ENCODE assay signal across 8 mouse cellular contexts in the genomic region with DNA sequence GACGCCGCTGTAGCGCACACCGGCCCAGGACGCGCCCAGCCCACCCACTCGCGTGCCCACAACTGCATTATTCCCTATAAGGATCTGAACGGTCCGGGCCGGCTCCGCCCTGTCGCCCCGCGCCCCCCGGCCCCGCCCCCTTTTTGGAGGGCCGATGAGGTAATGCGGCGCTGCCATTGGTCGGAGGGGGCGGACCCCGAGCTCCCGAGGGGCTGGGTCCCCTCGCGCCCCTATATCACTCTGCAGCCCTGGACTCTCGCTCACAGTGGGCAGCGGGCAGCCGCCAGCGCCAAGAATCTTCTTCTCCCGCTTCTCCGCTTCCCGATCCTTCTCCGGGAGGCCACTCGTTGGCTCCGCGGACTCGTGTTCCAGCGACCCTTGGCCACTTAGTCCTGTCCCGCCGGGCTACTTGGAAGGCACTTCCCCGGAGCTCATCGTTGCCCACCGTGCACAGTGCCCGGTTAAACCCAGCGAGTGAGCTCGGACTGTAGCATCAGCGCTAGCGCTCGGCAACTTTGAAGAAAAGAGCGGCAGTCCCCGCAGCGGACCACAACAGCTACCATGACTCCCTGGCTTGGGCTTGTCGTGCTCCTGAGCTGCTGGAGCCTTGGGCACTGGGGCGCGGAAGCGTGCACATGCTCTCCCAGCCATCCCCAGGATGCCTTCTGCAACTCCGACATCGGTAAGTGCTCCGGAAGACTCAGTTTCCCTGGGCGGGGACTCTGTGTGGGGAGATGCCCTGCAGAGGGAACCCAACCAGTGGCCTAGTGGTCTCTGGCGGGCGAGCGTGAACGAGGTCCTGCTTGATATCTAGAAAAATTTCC. TPM values are rescaled to one million over a fixed set of nuclear protein-coding genes. Genes with fewer than 3 reads are reported as not detected.
A peak's percentile ranks its signal among the peaks of the same experiment; 100 is the strongest.
DNase-seq lines count a peak whose midpoint lies in the region; ATAC-seq and TF ChIP-seq lines count a peak whose summit lies in the region.

A gene (plus strand): TSS at position 80 of the 824 bp plus-strand sequence.

- peak; percentile 87 to 88 for DNase-seq in heart, adult 2 months
- peak; percentile 93 for DNase-seq in kidney, adult 18-20 months
- peak; percentile 87 for DNase-seq in limb, embryonic 11.5 days (ENCODE audit: low spot score)
- peak; percentile 69 for DNase-seq in stomach, postnatal 0 days (ENCODE audit: low spot score)

- TF ChIP-seq EP300 in heart, adult 2 months (IDR thresholded peaks at IDR 0.05; ENCODE audit: insufficient read depth, low read depth, low read length): 0 out of 2 replicates have a peak, but pooled peaks have one; percentile 10
- no peak for TF ChIP-seq EP300 in stomach, postnatal 0 days (optimal IDR thresholded peaks at IDR 0.05)

- no peak for TF ChIP-seq CTCF in heart, adult 2 months (IDR thresholded peaks at IDR 0.05)
- peak; percentile 4; the same call in 1 of the 2 replicates for TF ChIP-seq CTCF in stomach, postnatal 0 days (IDR thresholded peaks at IDR 0.05; ENCODE audit: low read depth)

- H3K27me3 ChIP-seq in erythroblast, embryonic 14.5 days (ENCODE audit: control insufficient read depth): peaks cover 55% of the 10 kb centered on the region
- H3K27me3 ChIP-seq in embryonic facial prominence, embryonic 13.5 days: no peaks in the 10 kb centered on the region
- no peaks in the 10 kb centered on the region for H3K27me3 ChIP-seq in heart, adult 2 months (ENCODE audit: control insufficient read depth, insufficient read depth, low read length)
- no peaks in the 10 kb centered on the region for H3K27me3 ChIP-seq in limb, embryonic 11.5 days (ENCODE audit: control insufficient read depth, insufficient read depth, low read length)
- H3K27me3 ChIP-seq in midbrain, embryonic 13.5 days: peaks cover 36% of the 10 kb centered on the region
- no peaks in the 10 kb centered on the region for H3K27me3 ChIP-seq in stomach, postnatal 0 days (ENCODE audit: control insufficient read depth, insufficient read depth, low read length)

- H3K36me3 ChIP-seq in erythroblast, embryonic 14.5 days (ENCODE audit: control insufficient read depth): no peaks in the 10 kb centered on the region
- H3K36me3 ChIP-seq in embryonic facial prominence, embryonic 13.5 days: no peaks in the 10 kb centered on the region
- H3K36me3 ChIP-seq in heart, adult 2 months (ENCODE audit: control insufficient read depth, insufficient read depth, low read length): peaks cover 8% of the 10 kb centered on the region
- no peaks in the 10 kb centered on the region; the same call in 1 of the 2 replicates for H3K36me3 ChIP-seq in limb, embryonic 11.5 days (ENCODE audit: control insufficient read depth, insufficient read depth, low read length)
- H3K36me3 ChIP-seq in midbrain, embryonic 13.5 days: no peaks in the 10 kb centered on the region
- H3K36me3 ChIP-seq in stomach, postnatal 0 days (ENCODE audit: control insufficient read depth, insufficient read depth, low read length): no peaks in the 10 kb centered on the region

- peak within 1 kb of the TSS; percentile 85 for H3K9ac ChIP-seq in embryonic facial prominence, embryonic 13.5 days
- peak within 1 kb of the TSS; percentile 98 for H3K9ac ChIP-seq in heart, adult 2 months (ENCODE audit: low read depth, low read length)
- peak within 1 kb of the TSS; percentile 81 for H3K9ac ChIP-seq in limb, embryonic 11.5 days (ENCODE audit: low read length)
- peak within 1 kb of the TSS; percentile 68 for H3K9ac ChIP-seq in midbrain, embryonic 13.5 days (replicated peaks)
- peak within 1 kb of the TSS; percentile 81 for H3K9ac ChIP-seq in stomach, postnatal 0 days (ENCODE audit: low read length)

- peak within 1 kb of the TSS; percentile 18 for H3K4me3 ChIP-seq in erythroblast, embryonic 14.5 days (replicated peaks)
- peak within 1 kb of the TSS; percentile 71 for H3K4me3 ChIP-seq in embryonic facial prominence, embryonic 13.5 days
- H3K4me3 ChIP-seq in heart, adult 2 months: peak within 1 kb of the TSS; percentile 88
- H3K4me3 ChIP-seq in limb, embryonic 11.5 days (ENCODE audit: low read depth, low read length): peak within 1 kb of the TSS; percentile 73
- H3K4me3 ChIP-seq in midbrain, embryonic 13.5 days (replicated peaks): peak within 1 kb of the TSS; percentile 48
- peak within 1 kb of the TSS; percentile 73 for H3K4me3 ChIP-seq in stomach, postnatal 0 days (ENCODE audit: low read depth, low read length)

- peak within 1 kb of the TSS; percentile 91 for H3K4me2 ChIP-seq in embryonic facial prominence, embryonic 13.5 days
- H3K4me2 ChIP-seq in limb, embryonic 11.5 days (ENCODE audit: low read depth, severe bottlenecking): peak within 1 kb of the TSS; percentile 89
- H3K4me2 ChIP-seq in midbrain, embryonic 13.5 days (replicated peaks): peak within 1 kb of the TSS; percentile 98
- H3K4me2 ChIP-seq in stomach, postnatal 0 days (replicated peaks; ENCODE audit: low read depth): peak within 1 kb of the TSS; percentile 88

- H3K9me3 ChIP-seq in erythroblast, embryonic 14.5 days (ENCODE audit: control insufficient read depth, low read length): peaks cover 2% of the 10 kb centered on the region; the same call in 1 of the 2 replicates
- H3K9me3 ChIP-seq in embryonic facial prominence, embryonic 13.5 days: no peaks in the 10 kb centered on the region
- no peaks in the 10 kb centered on the region for H3K9me3 ChIP-seq in limb, embryonic 11.5 days (ENCODE audit: control insufficient read depth, low read length)
- no peaks in the 10 kb centered on the region for H3K9me3 ChIP-seq in midbrain, embryonic 13.5 days
- H3K9me3 ChIP-seq in stomach, postnatal 0 days (ENCODE audit: control insufficient read depth, low read length): no peaks in the 10 kb centered on the region

- no peak for ATAC-seq in erythroblast, adult 5-6 weeks (replicated peaks; ENCODE audit: low FRiP score, poor library complexity, severe bottlenecking)
- ATAC-seq in embryonic facial prominence, embryonic 13.5 days (ENCODE audit: insufficient number of reproducible peaks, insufficient read depth, low FRiP score, low TSS enrichment, low read depth): peak; percentile 74
- ATAC-seq in limb, embryonic 11.5 days (ENCODE audit: insufficient number of reproducible peaks, low FRiP score, low TSS enrichment, low read depth): peak; percentile 80
- ATAC-seq in midbrain, embryonic 13.5 days: peak; percentile 83
- peak; percentile 77 for ATAC-seq in stomach, postnatal 0 days (ENCODE audit: low FRiP score, low TSS enrichment)

- WGBS in embryonic facial prominence, embryonic 13.5 days: under 1% methylated on average over 54 of the region's 65 CpGs
- WGBS in heart, adult 2 months: 2% methylated on average over 65 of the region's 65 CpGs
- under 1% methylated on average over 63 of the region's 65 CpGs for WGBS in limb, embryonic 11.5 days
- 1% methylated on average over 64 of the region's 65 CpGs for WGBS in midbrain, embryonic 13.5 days
- under 1% methylated on average over 63 of the region's 65 CpGs for WGBS in stomach, postnatal 0 days

- H3K4me1 ChIP-seq in erythroblast, embryonic 14.5 days (ENCODE audit: control insufficient read depth): peaks cover 30% of the 10 kb centered on the region
- H3K4me1 ChIP-seq in embryonic facial prominence, embryonic 13.5 days: peaks cover 40% of the 10 kb centered on the region
- H3K4me1 ChIP-seq in heart, adult 2 months (ENCODE audit: control insufficient read depth, insufficient read depth, low read length): peaks cover 14% of the 10 kb centered on the region
- peaks cover 19% of the 10 kb centered on the region for H3K4me1 ChIP-seq in limb, embryonic 11.5 days (ENCODE audit: control insufficient read depth, insufficient read depth, low read length)
- H3K4me1 ChIP-seq in midbrain, embryonic 13.5 days (replicated peaks): peaks cover 47% of the 10 kb centered on the region
- no peaks in the 10 kb centered on the region for H3K4me1 ChIP-seq in stomach, postnatal 0 days (replicated peaks; ENCODE audit: control insufficient read depth, insufficient read depth)

- intact Hi-C loops in heart, adult 2 months (cut with DNase I): loop anchor here (1.0 to 5.0 kb wide), 2 partner anchors 57 to 161 kb away; no protein-coding TSS in a partner anchor

- peak within 1 kb of the TSS; percentile 60 for H3K27ac ChIP-seq in embryonic facial prominence, embryonic 13.5 days
- peak within 1 kb of the TSS; percentile 98 for H3K27ac ChIP-seq in heart, adult 2 months
- H3K27ac ChIP-seq in limb, embryonic 11.5 days (replicated peaks; ENCODE audit: low read depth, low read length): no peak within 1 kb of the TSS; the same call in 1 of the 2 replicates
- H3K27ac ChIP-seq in midbrain, embryonic 13.5 days: no peak within 1 kb of the TSS
- peak within 1 kb of the TSS; percentile 86 for H3K27ac ChIP-seq in stomach, postnatal 0 days (replicated peaks)

- H3K79me2 ChIP-seq in heart, adult 2 months (replicated peaks; ENCODE audit: control insufficient read depth, insufficient read depth, low read length): no peaks in the 10 kb centered on the region

- peak; percentile 98 for TF ChIP-seq POLR2A in heart, adult 2 months (IDR thresholded peaks at IDR 0.05; ENCODE audit: insufficient read depth, low read depth, low read length)

RNA-seq across cellular contexts. Expression of the gene that starts here (rescaled TPM):
- polyA plus RNA-seq in erythroblast, embryonic 14.5 days (2012): 0.02 and 0.05 TPM in 2 replicates
- 0.42 TPM in 1 of 2 replicates, not detected in the other for total RNA-seq in erythroblast, adult 5-6 weeks (2015; ENCODE audit: low replicate concordance)
- 0.77 and 0.84 TPM in 2 replicates for total RNA-seq in erythroblast, adult 5-6 weeks (2017; ENCODE audit: low replicate concordance)
- polyA plus RNA-seq in embryonic facial prominence, embryonic 13.5 days (2015; fragmentation: Nextera tagmentation; extraction: Ambion mirVana): 62.7 and 74.0 TPM in 2 replicates
- total RNA-seq in heart, adult 2 months (2021): 100 to 1,000 TPM; 154 to 174 TPM
- polyA plus RNA-seq in heart, adult 2 months (2012; rRNA removed): 80.2 and 114 TPM in 2 replicates
- polyA plus RNA-seq in limb, embryonic 11.5 days (2014; fragmentation: Nextera tagmentation; extraction: Ambion mirVana): 50.9 and 53.9 TPM in 2 replicates
- polyA plus RNA-seq in midbrain, embryonic 13.5 days (2015; fragmentation: Nextera tagmentation; extraction: Ambion mirVana): 16.3 and 19.9 TPM in 2 replicates
- 33.0 and 33.9 TPM in 2 replicates for polyA plus RNA-seq in stomach, postnatal 0 days (2015; fragmentation: Nextera tagmentation; extraction: Ambion mirVana)

Comparison
In these comparisons a context has a peak if more than half of its experiments do, and no peak if none do; other contexts are left out.
1. RNA of the gene that starts here (total RNA-seq): 154 to 174 TPM in heart, adult 2 months; 0.42 to 0.84 TPM in erythroblast, adult 5-6 weeks; every median in the first group is over 10 times any median in the second.
2. RNA of the gene that starts here (polyA plus RNA-seq): 80.2 to 114 TPM in heart, adult 2 months, 62.7 to 74.0 TPM in embryonic facial prominence, embryonic 13.5 days, 50.9 to 53.9 TPM in limb, embryonic 11.5 days, 33.0 to 33.9 TPM in stomach, postnatal 0 days and 16.3 to 19.9 TPM in midbrain, embryonic 13.5 days; 0.02 to 0.05 TPM in erythroblast, embryonic 14.5 days; every median in the first group is over 10 times any median in the second.
3. H3K4me3 ChIP-seq: peak in every context shown above with its lines; median percentile 88 in heart, adult 2 months; 73 in limb, embryonic 11.5 days; 73 in stomach, postnatal 0 days; 71 in embryonic facial prominence, embryonic 13.5 days; 48 in midbrain, embryonic 13.5 days; 18 in erythroblast, embryonic 14.5 days.
4. H3K27ac ChIP-seq: peak in embryonic facial prominence, embryonic 13.5 days (single experiment), heart, adult 2 months (single experiment) and stomach, postnatal 0 days (single experiment); none in limb, embryonic 11.5 days (single experiment) and midbrain, embryonic 13.5 days (single experiment).
5. Peak in every context shown above with its lines, with median percentiles within 50 percentile points of each other: H3K4me2 ChIP-seq, H3K9ac ChIP-seq and DNase-seq.